Mouse (Mus musculus): Measurements from ENCODE around the gene Ddx60.

Ddx60 gene

GRCm38 (mm10) chr8:61989464-61989863 lies 61.6 kb downstream of the Ddx60 start:
- peak; percentile 15 for DNase-seq

- no peak for DNase-seq
Observed at GRCm38 (mm10) chr8:61992796-61993195, 64.9 kb downstream of the Ddx60 start.

GRCm38 (mm10) chr8:61997125-61997524 lies 69.2 kb downstream of the Ddx60 start:
- DNase-seq, result no peak

- DNase-seq, result no peak
Observed at GRCm38 (mm10) chr8:62014166-62014565, 86.3 kb downstream of the Ddx60 start.

GRCm38 (mm10) chr8:62014582-62014981 lies 86.7 kb downstream of the Ddx60 start:
- DNase-seq, result no peak

GRCm38 (mm10) chr8:62034351-62034750 lies 106.5 kb downstream of the Ddx60 start:
- DNase-seq, result no peak

- no peak for DNase-seq
Observed at GRCm38 (mm10) chr8:62046809-62047208, 118.9 kb downstream of the Ddx60 start.

- DNase-seq, result peak; percentile 16
Observed at GRCm38 (mm10) chr8:62060357-62060756, 132.5 kb downstream of the Ddx60 start.

- DNase-seq, result no peak
Observed at GRCm38 (mm10) chr8:62068305-62068704, 140.4 kb downstream of the Ddx60 start.

GRCm38 (mm10) chr8:62080195-62080802 lies 152.4 kb downstream of the Ddx60 start:
- peak; percentile 70 for DNase-seq

GRCm38 (mm10) chr8:62081804-62082203 lies 153.9 kb downstream of the Ddx60 start:
- no peak for DNase-seq

All from retina, postnatal 1 day (tissue).